Mouse (Mus musculus) heart, adult 2 months (tissue): ENCODE data around the gene Tnnc2. TPM values are rescaled to one million over a fixed set of nuclear protein-coding genes. Genes with fewer than 3 reads are reported as not detected.

Experiments used
- DNase-seq, 2 experiments: peaks; one replicate each; pipeline ENCODE4 v3.0.0; 2021
- H3K27ac ChIP-seq: fragments of 200-600 bp; 2 replicates; pipeline ENCODE4 v1.8.1; 2022
- H3K27me3 ChIP-seq: fragments of 200-500 bp; 2 replicates; pipeline ENCODE4 v1.6.1; 2012; ENCODE audit warnings: mild to moderate bottlenecking, low read length, inconsistent platforms, mixed read lengths; ENCODE audit not compliant: control insufficient read depth, insufficient read depth
- H3K36me3 ChIP-seq: fragments of 200-500 bp; 2 replicates; pipeline ENCODE4 v1.6.1; 2012; ENCODE audit warnings: low read length, inconsistent platforms; ENCODE audit not compliant: control insufficient read depth, insufficient read depth
- H3K4me1 ChIP-seq: fragments of 200-500 bp; 2 replicates; pipeline ENCODE4 v1.6.1; 2011; ENCODE audit warnings: low read length; ENCODE audit not compliant: control insufficient read depth, insufficient read depth
- H3K4me3 ChIP-seq: fragments of 200-600 bp; 2 replicates; pipeline ENCODE4 v1.8.1; 2022
- H3K79me2 ChIP-seq: fragments of 200-500 bp; replicated peaks from 2 replicates; pipeline ENCODE4 v1.6.1; 2012; ENCODE audit warnings: mild to moderate bottlenecking, inconsistent platforms, low read length, moderate library complexity, mixed read lengths; ENCODE audit not compliant: control insufficient read depth, insufficient read depth
- H3K9ac ChIP-seq: fragments of 200-500 bp; 2 replicates; pipeline ENCODE4 v1.6.1; 2012; ENCODE audit warnings: low read depth, mild to moderate bottlenecking, control low read depth, inconsistent platforms, low read length, mixed read lengths
- CTCF ChIP-seq: fragments of 200-600 bp; IDR thresholded peaks from 2 replicates; pipeline ENCODE4 v1.8.1; 2022; ENCODE audit warnings: antibody characterized with exemption, mild to moderate bottlenecking, moderate library complexity
- EP300 ChIP-seq: fragments of 200-500 bp; IDR thresholded peaks from 2 replicates; pipeline ENCODE4 v1.6.1; 2011; ENCODE audit warnings: low read depth, low read length, control low read depth; ENCODE audit not compliant: insufficient read depth
- POLR2A ChIP-seq: fragments of 200-500 bp; IDR thresholded peaks from 2 replicates; pipeline ENCODE4 v1.6.1; 2011; ENCODE audit warnings: mild to moderate bottlenecking, low read depth, low read length, control low read depth; ENCODE audit not compliant: insufficient read depth
- WGBS: fragments of 180-500 bp; shearing (Covaris S2); methylation state at CpG from one replicate; pipeline ENCODE4 v1.1.7; 2018; 5-methylcytosine and 5-hydroxymethylcytosine counted together
- intact Hi-C: fragments of 180-260 bp; cut with DNase I; formaldehyde crosslinking; loops from one replicate; pipeline ENCODE4 v1.15.1; 2025
- polyA plus RNA-seq: library from polyadenylated mRNA; depleted of rRNA; stranded (reverse); fragments of >200 nt; gene quantifications from 2 replicates; pipeline ENCODE4 v1.2.3, GENCODE M21; 2012
- total RNA-seq, 2 experiments: library from RNA; stranded (reverse); gene quantifications; 2 replicates each; pipeline ENCODE4 v1.2.3; 2021

The Tnnc2 gene
- total and polyA plus RNA-seq, 3 experiments: 0.50 TPM; not detected in 2

DNA sequence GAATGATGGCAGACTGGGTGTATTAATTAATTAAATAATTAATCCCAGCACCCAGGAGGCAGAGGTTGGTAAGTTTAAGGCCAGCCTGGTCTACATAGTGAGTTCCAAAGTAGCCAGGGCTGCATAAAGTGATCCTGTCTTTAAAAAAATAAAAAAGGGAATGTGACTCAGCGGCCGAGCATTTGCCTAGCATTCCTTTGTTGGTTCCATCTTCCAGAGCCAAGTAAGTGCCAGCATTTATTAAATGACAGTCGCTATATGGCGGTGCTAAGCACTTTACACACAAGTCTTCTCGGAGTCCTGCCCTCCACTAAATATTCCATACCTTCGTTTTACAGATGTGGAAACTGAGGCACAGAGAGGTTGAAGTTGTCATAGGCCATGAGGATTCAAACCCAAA, 3.6 kb downstream of the Tnnc2 start:
- intact Hi-C loops: no loop called here
- H3K4me3 ChIP-seq: no peak overlapping the region
- no peak overlapping the region for H3K9ac ChIP-seq
- H3K4me1 ChIP-seq: no peaks in the 10 kb centered on the region; the same call in 1 of the 2 replicates
- TF ChIP-seq EP300 (no peak), POLR2A (no peak), CTCF (no peak)
- H3K79me2 ChIP-seq: no peaks in the 10 kb centered on the region
- no peaks in the 10 kb centered on the region for H3K27me3 ChIP-seq
- 78% methylated on average over 6 of the region's 6 CpGs for WGBS
- H3K27ac ChIP-seq: no peak overlapping the region
- DNase-seq: no peak
- H3K36me3 ChIP-seq: no peaks in the 10 kb centered on the region

DNA sequence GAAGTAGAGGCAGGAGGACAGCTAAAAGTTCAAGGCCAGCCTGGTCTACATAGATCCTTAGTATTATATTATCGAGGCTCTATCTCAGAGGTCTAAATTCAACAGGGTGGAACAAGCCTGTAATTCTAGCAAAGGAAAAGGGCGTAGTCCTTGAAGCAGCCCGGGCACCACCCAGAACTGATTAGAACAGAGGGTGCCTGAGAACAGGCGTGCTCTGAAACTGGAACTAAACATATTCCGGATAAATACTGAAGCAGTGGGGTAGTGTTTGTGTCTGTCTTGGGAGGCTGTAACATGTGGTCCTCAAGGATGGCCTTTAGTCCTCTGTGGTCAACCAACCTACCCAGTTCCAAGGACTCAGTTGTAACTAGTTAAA, 5.8 kb downstream of the Tnnc2 start:
- no peak overlapping the region for H3K4me3 ChIP-seq
- intact Hi-C loops: no loop called here
- H3K27me3 ChIP-seq: no peaks in the 10 kb centered on the region
- H3K9ac ChIP-seq: no peak overlapping the region
- no peak for DNase-seq
- TF ChIP-seq EP300 (no peak), CTCF (no peak), POLR2A (no peak)
- no peaks in the 10 kb centered on the region for H3K79me2 ChIP-seq
- WGBS: 52% methylated on average over 5 of the region's 5 CpGs
- no peak overlapping the region for H3K27ac ChIP-seq
- H3K4me1 ChIP-seq: no peaks in the 10 kb centered on the region; the same call in 1 of the 2 replicates
- no peaks in the 10 kb centered on the region for H3K36me3 ChIP-seq

DNA sequence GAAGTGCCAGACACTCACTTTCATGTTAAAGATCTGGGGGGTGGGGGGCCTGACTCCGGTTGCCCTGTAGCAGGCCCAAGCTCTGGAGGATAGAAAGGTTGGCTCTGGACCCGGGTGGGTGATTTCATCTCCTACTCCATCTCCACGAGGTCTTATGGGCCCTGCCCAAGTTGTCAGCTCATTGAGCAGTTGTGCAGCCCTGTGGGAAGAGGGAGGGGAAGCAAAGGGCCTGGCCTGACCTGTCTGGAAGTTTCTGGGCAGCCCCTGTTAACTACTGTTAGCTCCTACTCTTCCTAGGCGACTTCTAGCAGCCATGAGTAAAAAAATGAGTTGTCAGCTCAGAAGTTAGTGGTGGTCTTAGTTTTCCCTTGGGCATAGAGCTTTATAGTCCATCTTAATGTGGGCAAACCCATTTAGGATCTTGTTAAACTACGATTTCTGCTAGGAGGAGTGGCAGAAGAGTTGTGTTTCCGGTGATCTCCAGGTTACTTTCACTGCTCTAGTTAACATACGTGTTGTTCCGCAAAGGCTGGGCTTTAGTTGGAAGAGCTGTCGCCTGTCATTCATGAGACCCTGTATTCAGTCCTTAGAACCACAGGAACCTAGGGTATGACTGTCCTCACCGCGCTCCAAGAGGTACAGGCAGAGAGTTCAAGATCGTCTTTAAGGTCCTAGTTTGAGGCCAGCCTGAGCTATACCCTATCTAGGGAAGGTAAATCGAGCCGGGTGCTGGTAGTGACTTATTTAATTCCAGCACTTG, 6.4 kb downstream of the Tnnc2 start:
- Histone ChIP-seq H3K4me3 (no peak overlapping the region), H3K4me1 (no peaks in the 10 kb centered on the region), H3K36me3 (no peaks in the 10 kb centered on the region), H3K79me2 (no peaks in the 10 kb centered on the region), H3K27me3 (no peaks in the 10 kb centered on the region), H3K27ac (no peak overlapping the region), H3K9ac (no peak overlapping the region)
- 79% methylated on average over 14 of the region's 14 CpGs for WGBS
- intact Hi-C loops: no loop called here
- TF ChIP-seq EP300: no peak
- no peak for TF ChIP-seq POLR2A
- no peak for TF ChIP-seq CTCF
- no peak for DNase-seq

DNA sequence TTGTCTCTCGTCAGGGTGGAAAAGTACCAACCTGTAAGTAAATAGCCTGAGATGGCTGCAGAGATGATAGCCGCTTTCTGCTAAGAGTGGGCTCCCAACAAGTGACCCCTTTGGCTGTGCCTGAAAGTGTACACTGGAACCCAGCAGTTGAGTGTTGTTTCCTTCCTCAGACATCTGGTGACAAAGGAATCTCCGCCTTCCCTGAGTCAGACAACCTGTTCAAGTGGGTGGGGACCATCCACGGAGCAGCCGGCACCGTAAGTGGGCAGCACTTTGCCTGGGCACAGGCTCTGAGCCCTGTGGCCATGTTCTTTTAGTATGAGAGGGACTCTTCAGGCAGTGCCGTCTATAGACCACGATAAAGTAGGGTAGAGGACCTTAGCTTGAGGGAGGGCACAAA, 8.6 kb downstream of the Tnnc2 start:
- DNase-seq: no peak
- H3K4me3 ChIP-seq: no peak overlapping the region
- H3K4me1 ChIP-seq: no peaks in the 10 kb centered on the region
- TF ChIP-seq CTCF: no peak
- TF ChIP-seq POLR2A: no peak
- H3K79me2 ChIP-seq: no peaks in the 10 kb centered on the region
- H3K27ac ChIP-seq: no peak overlapping the region
- H3K9ac ChIP-seq: no peak overlapping the region
- no peaks in the 10 kb centered on the region for H3K27me3 ChIP-seq
- WGBS: 46% methylated on average over 8 of the region's 8 CpGs
- no peaks in the 10 kb centered on the region for H3K36me3 ChIP-seq
- intact Hi-C loops: loop anchor here (2.0 kb wide), 1 partner anchor 24 kb away; no protein-coding TSS in a partner anchor

DNA sequence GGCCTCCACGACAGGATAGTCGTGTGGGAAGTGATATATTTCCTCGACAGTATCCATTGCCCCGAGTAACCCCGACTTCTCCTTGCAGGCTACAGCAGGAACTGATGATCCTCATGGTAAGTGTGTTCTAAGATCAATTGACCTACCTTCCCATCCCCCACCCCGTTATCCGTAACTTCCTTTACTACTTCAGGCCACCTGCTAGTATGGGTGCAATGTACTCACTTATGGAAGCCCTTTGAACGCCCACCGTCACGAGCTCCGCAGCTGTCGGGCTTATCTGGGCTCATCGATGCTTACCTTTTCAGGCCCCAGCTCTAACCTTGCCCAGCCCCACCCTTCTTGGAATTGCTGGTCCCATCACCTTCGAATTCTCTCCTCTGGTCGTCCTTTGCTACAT, 9.5 kb downstream of the Tnnc2 start:
- WGBS: 3% methylated on average over 15 of the region's 15 CpGs
- H3K27ac ChIP-seq: no peak overlapping the region
- no peak for DNase-seq

DNA sequence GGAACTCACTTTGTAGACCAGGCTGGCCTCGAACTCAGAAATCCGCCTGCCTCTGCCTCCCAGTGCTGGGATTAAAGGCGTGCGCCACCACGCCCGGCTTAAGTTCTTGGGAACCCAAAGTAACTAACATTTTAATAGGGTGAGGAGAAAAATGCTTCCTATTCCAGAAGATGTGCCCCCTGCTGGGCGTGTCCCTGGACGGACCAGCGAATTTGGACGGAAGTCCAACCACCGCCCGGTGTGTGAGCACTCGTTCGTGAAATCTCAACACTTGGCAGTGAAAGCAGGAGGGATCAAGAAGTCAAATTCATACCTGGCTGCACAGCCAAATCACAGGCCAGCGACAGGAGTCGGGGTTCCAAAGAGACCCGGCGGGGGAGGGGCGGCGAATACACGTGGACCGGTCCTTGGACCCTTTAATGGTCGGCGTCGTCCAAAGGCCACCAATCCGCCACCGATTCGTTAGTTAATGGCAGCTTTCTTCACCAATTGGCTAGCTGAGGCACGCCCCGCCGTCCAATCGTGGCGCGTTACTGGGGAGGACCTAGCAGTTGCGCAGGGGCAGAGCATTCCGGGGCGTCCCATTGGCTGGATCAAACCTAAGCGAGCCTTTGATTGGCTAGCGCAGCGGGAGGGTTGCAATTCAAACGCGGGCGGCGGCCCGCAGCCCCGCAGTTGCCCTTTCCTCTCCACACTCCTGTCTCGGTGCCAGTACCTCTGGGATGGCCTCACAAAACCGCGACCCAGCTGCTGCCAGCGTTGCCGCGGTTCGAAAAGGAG, 10.3 kb downstream of the Tnnc2 start, which contains the start of gene Ube2c:
Gene Ube2c (plus strand): TSS at position 641 of the 780 bp plus-strand sequence.
- Histone ChIP-seq H3K79me2 (no peaks in the 10 kb centered on the region), H3K36me3 (no peaks in the 10 kb centered on the region), H3K27me3 (no peaks in the 10 kb centered on the region), H3K27ac (peak within 1 kb of the TSS; percentile 53), H3K9ac (peak within 1 kb of the TSS; percentile 45), H3K4me1 (no peaks in the 10 kb centered on the region), H3K4me3 (peak within 1 kb of the TSS; percentile 70)
- TF ChIP-seq POLR2A (no peak), CTCF (peak; percentile 50), EP300 (0 out of 2 replicates have a peak, but pooled peaks have one; percentile 48)
- intact Hi-C loops: loop anchor here (2.0 kb wide), 1 partner anchor 23 kb away; no protein-coding TSS in a partner anchor
- peak; percentile 97 to 99 for DNase-seq
- WGBS: 2% methylated on average over 53 of the region's 53 CpGs

More for the DNA sequence above, 9.5 kb downstream of the Tnnc2 start:
- Histone ChIP-seq H3K4me1 (no peaks in the 10 kb centered on the region), H3K9ac (no peak overlapping the region), H3K36me3 (no peaks in the 10 kb centered on the region), H3K4me3 (peak overlapping the region; percentile 59), H3K79me2 (no peaks in the 10 kb centered on the region), H3K27me3 (no peaks in the 10 kb centered on the region)
- intact Hi-C loops: loop anchor here (2.0 kb wide), 1 partner anchor 23 kb away; no protein-coding TSS in a partner anchor
- TF ChIP-seq POLR2A (no peak), EP300 (no peak), CTCF (no peak)
